Mouse (Mus musculus) heart, embryonic 12.5 days (tissue): ENCODE data around the gene Rusc2. TPM values are rescaled to one million over a fixed set of nuclear protein-coding genes. Genes with fewer than 3 reads are reported as not detected.

Experiments used
- ATAC-seq: fragments of 200-750 bp; cut with Nextera tagmentation; 2 replicates; pipeline ENCODE4 v1.8.0; 2017; ENCODE audit warnings: moderate TSS enrichment, moderate library complexity; ENCODE audit not compliant: insufficient number of reproducible peaks, low FRiP score
- H3K27ac ChIP-seq: fragments of 300-500 bp; sonication (generic); 2 replicates; pipeline ENCODE4 v1.5.1; 2016; ENCODE audit warnings: mild to moderate bottlenecking, moderate library complexity; ENCODE audit not compliant: poor library complexity, severe bottlenecking
- H3K27me3 ChIP-seq: fragments of 300-500 bp; sonication (generic); replicated peaks from 2 replicates; pipeline ENCODE4 v1.6.1; 2016; ENCODE audit warnings: mild to moderate bottlenecking, moderate library complexity
- H3K36me3 ChIP-seq: fragments of 300-500 bp; sonication (generic); 2 replicates; pipeline ENCODE4 v1.6.1; 2016; ENCODE audit warnings: mild to moderate bottlenecking, moderate library complexity
- H3K4me1 ChIP-seq: fragments of 300-500 bp; sonication (generic); replicated peaks from 2 replicates; pipeline ENCODE4 v1.6.1; 2016; ENCODE audit warnings: mild to moderate bottlenecking
- H3K4me2 ChIP-seq: fragments of 300-500 bp; sonication (generic); 2 replicates; pipeline ENCODE4 v1.6.1; 2016; ENCODE audit warnings: mild to moderate bottlenecking, moderate library complexity
- H3K4me3 ChIP-seq: fragments of 300-500 bp; sonication (generic); 2 replicates; pipeline ENCODE4 v1.5.1; 2016; ENCODE audit warnings: mild to moderate bottlenecking
- H3K9ac ChIP-seq: fragments of 300-500 bp; sonication (generic); 2 replicates; pipeline ENCODE4 v1.6.1; 2016; ENCODE audit warnings: mild to moderate bottlenecking, moderate library complexity
- H3K9me3 ChIP-seq: fragments of 300-500 bp; sonication (generic); replicated peaks from 2 replicates; pipeline ENCODE4 v1.6.1; 2016; ENCODE audit warnings: mild to moderate bottlenecking, moderate library complexity
- WGBS: fragments of 180-500 bp; shearing (Covaris S2); methylation state at CpG from one replicate; pipeline ENCODE4 v1.1.7; 2016; 5-methylcytosine and 5-hydroxymethylcytosine counted together
- polyA plus RNA-seq: library from polyadenylated mRNA; unstranded; fragments of >200 nt; fragmentation: Nextera tagmentation; extraction: Ambion mirVana; gene quantifications from 2 replicates; pipeline ENCODE4 v1.2.1, GENCODE M21; 2016

Rusc2 gene
- polyA plus RNA-seq, 1 experiment from 2014 or later = 14.1 TPM

DNA sequence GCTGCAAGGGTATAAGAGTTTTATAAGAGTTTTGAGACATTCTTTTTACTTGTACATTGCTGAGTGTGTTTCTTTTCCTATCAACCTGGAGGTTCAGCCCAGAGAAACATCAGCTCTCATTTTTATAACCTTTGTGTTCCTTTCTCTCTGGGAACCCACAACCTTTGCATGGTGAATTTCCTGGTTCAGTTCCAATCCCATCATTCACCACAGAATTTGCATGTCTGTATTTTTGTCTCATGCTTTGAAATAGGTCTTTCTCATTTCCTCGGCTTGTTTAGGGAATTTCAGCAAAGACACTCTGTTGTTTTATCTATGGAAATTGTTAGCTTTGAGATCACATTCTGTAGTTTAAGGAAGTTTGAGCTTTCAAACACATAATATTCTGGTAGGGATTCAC is 91.9 kb downstream of the Rusc2 start:
- Histone ChIP-seq H3K36me3 (no peaks in the 10 kb centered on the region), H3K4me1 (no peaks in the 10 kb centered on the region; the same call in 1 of the 2 replicates), H3K27ac (no peak overlapping the region), H3K27me3 (no peaks in the 10 kb centered on the region), H3K4me3 (no peak overlapping the region), H3K9ac (no peak overlapping the region), H3K4me2 (no peak overlapping the region), H3K9me3 (no peaks in the 10 kb centered on the region)
- ATAC-seq = no peak
- WGBS = 70% methylated on average over 1 of the region's 1 CpGs

GRCm38 (mm10) chr4:43476604-43477003 is 94.8 kb downstream of the Rusc2 start:
- WGBS = 82% methylated on average over 6 of the region's 6 CpGs
- Histone ChIP-seq H3K9ac (no peak overlapping the region), H3K9me3 (no peaks in the 10 kb centered on the region)

More at GRCm38 (mm10) chr4:43476604-43477003, 94.8 kb downstream of the Rusc2 start:
- H3K4me1 ChIP-seq = no peaks in the 10 kb centered on the region; the same call in 1 of the 2 replicates
- no peak overlapping the region for H3K4me3 ChIP-seq
- H3K4me2 ChIP-seq = no peak overlapping the region
- no peaks in the 10 kb centered on the region for H3K27me3 ChIP-seq
- H3K27ac ChIP-seq = no peak overlapping the region
- no peak for ATAC-seq
- H3K36me3 ChIP-seq = no peaks in the 10 kb centered on the region

Other genes with a start within 250 kb of the Rusc2 start
- 0.21 TPM in 1 of 2 replicates, not detected in the other for gene Atp8b5, start 114.8 kb upstream of the Rusc2 start, polyA plus RNA-seq
- gene Fam166b, start 47.2 kb downstream of the Rusc2 start, polyA plus RNA-seq = 0.14 TPM in 1 of 2 replicates, not detected in the other
- gene Tesk1, start 60.0 kb downstream of the Rusc2 start, polyA plus RNA-seq = 10.3 and 11.6 TPM in 2 replicates
- 0.82 and 2.0 TPM in 2 replicates for gene Cd72, start 72.6 kb downstream of the Rusc2 start, polyA plus RNA-seq
- not detected in 2 replicates for gene Sit1, start 101.8 kb downstream of the Rusc2 start, polyA plus RNA-seq
- gene Ccdc107, start 110.9 kb downstream of the Rusc2 start, polyA plus RNA-seq = 63.6 and 66.4 TPM in 2 replicates
- 37.7 and 38.7 TPM in 2 replicates for gene Arhgef39, start 117.7 kb downstream of the Rusc2 start, polyA plus RNA-seq
- gene Car9, start 125.0 kb downstream of the Rusc2 start, polyA plus RNA-seq = 1.6 and 2.0 TPM in 2 replicates
- gene Tpm2, start 141.8 kb downstream of the Rusc2 start, polyA plus RNA-seq = 153 and 155 TPM in 2 replicates
- gene Creb3, start 180.4 kb downstream of the Rusc2 start, polyA plus RNA-seq = 57.2 and 61.2 TPM in 2 replicates
- 117 and 124 TPM in 2 replicates for gene Tln1, start 180.7 kb downstream of the Rusc2 start, polyA plus RNA-seq
- 20.4 and 26.4 TPM in 2 replicates for gene Rgp1, start 196.7 kb downstream of the Rusc2 start, polyA plus RNA-seq
- gene Gba2, start 196.9 kb downstream of the Rusc2 start, polyA plus RNA-seq = 25.5 and 25.8 TPM in 2 replicates
- gene Msmp, start 202.5 kb downstream of the Rusc2 start, polyA plus RNA-seq = 0.50 and 1.3 TPM in 2 replicates
- 11.0 and 11.2 TPM in 2 replicates for gene Npr2, start 250.0 kb downstream of the Rusc2 start, polyA plus RNA-seq